Mouse (Mus musculus): Measurements from ENCODE around the gene Lyl1.

The Lyl1 gene

DNA sequence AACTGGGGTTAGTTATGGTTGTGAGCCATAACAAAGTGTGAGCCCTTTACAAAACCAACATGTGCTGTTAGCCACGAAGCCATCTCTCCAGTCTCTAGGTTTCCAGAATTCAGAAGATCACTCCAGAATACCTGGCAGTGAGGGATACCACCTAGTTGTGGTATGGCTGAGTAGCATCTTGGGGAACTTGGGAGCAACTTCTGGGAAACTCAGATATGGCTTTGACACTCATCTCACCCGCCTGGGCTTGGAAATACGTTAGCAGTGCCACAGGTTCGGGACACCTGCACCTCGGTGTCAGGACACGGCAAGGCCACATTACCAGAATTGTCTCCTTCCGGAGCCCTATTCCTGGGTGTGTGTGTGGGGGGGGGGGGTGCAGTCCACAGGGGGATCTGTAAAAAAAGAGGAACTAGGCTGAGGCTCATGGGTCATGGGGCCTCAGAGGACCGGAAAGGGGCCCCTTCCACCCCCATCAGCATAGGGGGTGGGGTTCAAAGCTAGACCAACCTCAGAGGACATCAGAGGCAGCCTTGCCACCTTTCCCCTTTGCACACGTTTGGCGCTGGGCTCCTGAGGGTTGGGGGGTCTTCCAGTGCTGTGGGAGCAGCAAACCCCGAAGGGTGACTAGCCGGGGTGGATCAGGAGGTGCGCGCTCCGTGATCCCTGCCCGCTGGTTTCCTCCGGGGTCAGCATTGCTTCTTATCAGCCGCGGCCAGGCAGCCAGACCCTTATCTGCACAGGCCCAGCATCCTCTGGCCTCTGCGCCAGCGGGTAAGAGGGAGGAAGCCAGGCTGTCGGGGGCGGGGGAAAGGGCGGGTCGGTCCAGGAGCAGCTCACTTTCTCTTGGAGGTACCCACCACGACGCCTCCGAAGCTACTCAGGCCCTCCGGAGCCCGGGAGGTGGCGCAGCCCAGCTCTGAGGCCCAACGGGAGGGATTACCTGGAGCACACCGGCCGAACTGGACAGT, at the start of gene Lyl1:
TSS of gene Lyl1 (plus strand) at position 517 of the 971 bp plus-strand sequence.
- DNase-seq (ENCODE audit: low read depth, low spot score) = no peak

DNA sequence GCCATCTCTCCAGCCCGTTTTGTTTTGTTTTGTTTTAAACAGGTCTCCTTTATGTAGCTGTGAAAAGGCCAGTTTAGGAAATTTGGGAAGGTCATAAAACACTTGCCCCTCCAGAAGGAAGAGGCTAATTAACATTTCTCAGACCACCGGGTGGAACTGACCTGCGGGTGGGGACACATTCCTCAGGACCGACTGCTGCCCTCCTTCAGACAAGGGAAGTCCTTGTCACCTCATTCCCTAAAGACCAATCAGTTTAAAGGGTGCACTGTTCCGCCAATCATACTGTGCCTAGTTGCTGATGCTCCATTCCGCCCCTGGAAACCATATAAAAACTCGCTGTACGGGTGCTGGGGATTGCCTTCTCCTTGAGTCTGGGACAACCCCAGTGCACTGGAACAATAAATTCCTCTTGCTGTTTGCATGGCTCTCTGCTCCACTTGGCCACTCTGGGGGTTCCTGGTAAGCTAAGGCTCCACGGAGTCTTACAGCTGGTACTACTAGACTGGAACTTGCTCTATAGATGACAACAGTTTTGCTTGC, 48.1 kb upstream of the Lyl1 start:
- DNase-seq (ENCODE audit: low read depth, low spot score) = no peak

DNA sequence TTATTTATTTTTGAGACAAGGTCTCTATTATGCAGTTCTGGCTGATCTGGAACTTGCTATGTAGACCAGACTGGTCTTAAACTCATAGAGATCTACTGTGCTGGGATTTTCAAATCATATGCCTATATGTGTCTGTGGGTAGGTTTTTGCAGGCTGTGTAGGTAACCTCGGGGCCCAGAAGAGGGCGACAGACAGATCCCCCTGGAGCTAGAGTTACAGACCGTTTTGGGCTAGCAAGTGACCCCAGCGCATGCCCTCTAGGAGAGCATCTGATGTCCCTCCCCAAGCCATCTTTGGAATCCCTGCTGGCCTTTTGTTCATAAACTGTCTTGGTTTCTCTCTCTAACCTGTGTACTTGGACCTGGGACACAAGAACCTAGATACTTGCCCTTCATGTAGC, 46.7 kb upstream of the Lyl1 start:
- DNase-seq (ENCODE audit: low read depth, low spot score) = no peak

DNA sequence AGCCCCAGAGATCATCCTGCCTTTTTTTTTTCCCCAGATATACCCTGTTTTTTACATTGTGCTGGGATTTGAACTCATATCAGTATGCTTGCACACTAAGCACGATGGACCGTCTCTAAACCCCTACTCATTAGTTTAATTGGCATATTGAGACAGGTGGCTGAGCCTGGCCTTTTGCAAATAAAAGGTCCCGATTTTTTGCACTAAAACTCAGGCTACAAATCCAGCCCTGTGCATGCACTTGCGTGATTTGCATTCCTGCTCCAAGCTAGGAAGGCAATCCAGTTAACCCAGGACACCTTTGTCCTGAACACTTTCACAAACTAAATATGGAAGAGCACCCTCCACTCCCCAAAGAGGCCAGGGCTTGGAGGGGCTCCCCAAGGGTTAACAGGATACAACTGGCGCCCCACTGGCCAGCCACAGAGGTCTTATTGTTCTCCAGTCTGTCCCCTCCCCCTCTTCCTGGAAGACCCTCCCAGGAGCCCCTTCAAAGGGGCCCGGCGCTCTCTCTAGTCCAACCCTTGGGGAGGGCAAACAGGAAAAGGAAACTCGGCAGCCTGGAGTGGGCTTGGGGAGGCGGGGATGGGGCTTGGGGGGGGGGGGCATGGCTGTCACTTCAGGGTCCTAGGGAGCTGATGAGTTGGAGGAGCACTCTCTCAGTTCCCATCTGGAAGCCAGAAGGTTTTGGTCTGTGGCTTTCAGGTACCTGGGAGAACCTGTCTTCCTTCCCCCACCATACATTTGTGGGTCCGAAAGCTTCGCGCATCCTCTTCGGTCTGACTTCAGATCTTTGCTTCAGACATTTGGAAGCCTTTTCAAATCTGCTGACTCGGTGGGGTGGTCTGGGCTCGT, 45.7 kb upstream of the Lyl1 start:
- no peak for DNase-seq (ENCODE audit: low read depth, low spot score)

DNA sequence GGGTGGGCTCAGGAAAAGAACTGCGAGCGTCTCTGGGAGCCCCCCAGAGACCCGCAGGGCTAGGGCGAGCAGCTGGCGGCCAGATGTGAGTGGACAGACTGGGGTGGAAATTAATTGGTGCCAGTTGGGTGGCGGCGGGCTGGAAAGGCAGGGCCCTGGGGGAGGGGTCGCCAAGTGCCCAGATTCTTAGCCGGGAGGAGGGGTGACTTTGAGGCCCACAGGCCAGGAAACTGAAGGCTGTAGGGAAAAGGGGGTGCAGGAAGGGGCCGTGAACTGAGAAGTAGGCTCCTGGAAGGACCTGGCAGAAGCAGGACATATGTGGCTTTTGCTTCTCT, 45.1 kb upstream of the Lyl1 start:
- DNase-seq (ENCODE audit: low read depth, low spot score) = no peak

DNA sequence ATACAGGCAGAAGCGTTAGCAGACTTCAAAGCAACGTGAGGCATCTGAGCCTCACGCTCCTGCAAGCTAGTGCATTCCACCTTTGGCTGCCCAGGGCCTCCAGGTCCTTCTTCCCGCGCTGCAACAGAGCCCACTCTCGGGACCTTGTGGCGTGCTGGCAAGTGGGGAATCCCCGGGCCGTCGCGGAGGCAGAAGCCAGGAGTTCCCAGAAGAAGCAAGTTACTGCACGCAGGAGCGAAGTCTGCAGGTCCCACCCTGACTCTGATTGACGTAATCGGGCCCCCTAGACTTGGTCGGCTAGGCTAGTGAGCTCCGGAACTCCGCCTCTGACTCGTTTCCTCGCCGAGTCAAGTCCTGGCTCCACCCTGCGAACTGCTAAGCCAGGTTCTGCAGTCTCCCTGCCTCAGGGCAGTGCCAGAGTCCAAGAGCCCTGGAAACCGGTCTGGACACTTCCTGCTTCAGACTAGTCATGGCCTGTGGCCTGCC, 44.6 kb upstream of the Lyl1 start:
- no peak for DNase-seq (ENCODE audit: low read depth, low spot score)

GRCm38 (mm10) chr8:84657203-84657602, 44.1 kb upstream of the Lyl1 start:
- DNase-seq (ENCODE audit: low read depth, low spot score) = no peak

- no peak for DNase-seq (ENCODE audit: low read depth, low spot score)
Measured at GRCm38 (mm10) chr8:84657680-84658079, 43.6 kb upstream of the Lyl1 start.

DNA sequence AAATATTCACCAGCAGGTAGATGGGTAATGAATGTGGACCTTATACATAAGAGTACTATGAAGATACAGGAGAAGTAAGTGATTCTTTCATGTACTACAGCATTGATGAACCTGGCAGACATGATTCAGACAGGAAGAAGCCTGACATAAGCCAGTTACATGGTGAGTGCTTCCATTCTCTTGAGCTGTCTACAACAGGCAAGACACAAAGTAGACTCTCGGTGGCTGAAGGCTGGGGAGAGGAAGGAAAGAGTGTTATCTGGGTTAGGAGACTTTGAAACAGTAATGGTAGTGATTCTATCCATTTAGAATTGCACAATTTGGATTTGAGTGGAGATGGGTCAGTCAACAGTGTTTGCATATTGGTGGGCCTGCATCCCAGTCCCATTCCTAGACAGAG, 42.3 kb upstream of the Lyl1 start:
- no peak for DNase-seq (ENCODE audit: low read depth, low spot score)

- no peak for DNase-seq (ENCODE audit: low read depth, low spot score)
Measured at GRCm38 (mm10) chr8:84659936-84660818, 41.1 kb upstream of the Lyl1 start.

- no peak for DNase-seq (ENCODE audit: low read depth, low spot score)
Measured at GRCm38 (mm10) chr8:84660819-84661457, 40.3 kb upstream of the Lyl1 start.

- DNase-seq (ENCODE audit: low read depth, low spot score) = no peak
Measured at GRCm38 (mm10) chr8:84661458-84661871, 39.8 kb upstream of the Lyl1 start.

- no peak for DNase-seq (ENCODE audit: low read depth, low spot score)
Measured at GRCm38 (mm10) chr8:84661961-84662571, 39.2 kb upstream of the Lyl1 start.

DNA sequence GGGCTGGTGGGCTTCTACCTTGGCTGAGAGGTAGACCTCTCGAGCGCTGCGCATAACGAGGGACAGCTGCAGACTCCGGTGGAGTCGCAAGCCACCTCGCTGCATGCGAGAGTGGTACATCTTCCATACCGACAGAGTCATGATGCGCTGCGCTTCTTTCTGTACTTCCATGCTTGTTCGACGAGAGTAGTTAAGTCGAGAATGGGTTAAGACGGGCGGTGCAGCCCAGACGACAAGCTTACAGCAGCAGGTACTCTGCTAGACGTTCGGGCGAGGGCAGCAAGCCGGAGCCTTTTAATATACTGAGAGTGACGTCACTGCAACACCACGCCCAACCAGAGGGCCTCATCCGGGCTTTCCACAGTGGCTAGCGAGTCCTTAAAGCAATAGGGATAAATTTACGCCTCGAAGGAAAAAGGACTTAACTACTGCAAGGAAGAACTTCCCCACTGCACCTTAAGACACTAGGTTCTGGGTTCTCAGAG, 38.6 kb upstream of the Lyl1 start, which contains the start of gene Ier2:
TSS of gene Ier2 (minus strand) at position 272 of the 485 bp plus-strand sequence.
- peak; percentile 92 for DNase-seq (ENCODE audit: low read depth, low spot score)

DNA sequence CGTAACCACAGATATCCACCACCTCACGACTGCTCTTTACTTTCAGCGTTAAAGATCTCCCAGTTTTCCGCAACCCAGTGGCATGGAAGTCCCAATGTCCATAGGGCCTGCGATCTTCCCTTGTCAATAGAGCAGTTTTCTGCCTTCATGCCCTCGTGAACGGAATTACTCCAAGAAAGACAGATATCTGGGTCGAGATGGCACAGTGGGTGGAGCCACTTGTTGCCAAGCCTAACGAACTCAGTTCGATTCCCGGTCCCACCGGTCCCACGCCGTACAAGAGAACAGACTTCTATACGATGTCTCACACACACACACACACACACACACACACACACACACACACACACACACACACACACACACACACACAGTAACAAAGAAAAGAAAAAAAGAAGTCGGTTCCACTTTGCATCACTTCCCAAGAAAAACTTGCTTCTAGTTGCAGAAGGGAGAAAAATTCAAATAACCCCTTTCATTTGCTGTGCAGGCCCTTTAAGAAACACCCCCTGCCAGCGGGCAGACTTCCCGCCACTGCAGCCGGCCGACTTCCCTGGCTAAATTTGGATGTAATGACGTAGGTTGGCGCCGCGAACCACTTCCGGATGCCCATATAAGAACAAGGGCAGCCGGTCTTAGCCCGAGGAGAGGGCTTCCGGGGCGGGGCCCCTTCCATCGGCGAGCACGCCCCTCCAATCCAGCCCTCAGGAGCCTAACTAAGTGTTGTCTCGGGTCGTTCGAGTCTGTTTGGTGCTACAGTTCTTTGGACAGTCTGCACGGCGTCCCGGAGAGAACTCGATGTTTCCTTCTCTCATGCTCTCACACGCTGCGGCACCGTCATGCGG, 37.6 kb upstream of the Lyl1 start:
- DNase-seq (ENCODE audit: low read depth, low spot score) = peak; percentile 92

DNA sequence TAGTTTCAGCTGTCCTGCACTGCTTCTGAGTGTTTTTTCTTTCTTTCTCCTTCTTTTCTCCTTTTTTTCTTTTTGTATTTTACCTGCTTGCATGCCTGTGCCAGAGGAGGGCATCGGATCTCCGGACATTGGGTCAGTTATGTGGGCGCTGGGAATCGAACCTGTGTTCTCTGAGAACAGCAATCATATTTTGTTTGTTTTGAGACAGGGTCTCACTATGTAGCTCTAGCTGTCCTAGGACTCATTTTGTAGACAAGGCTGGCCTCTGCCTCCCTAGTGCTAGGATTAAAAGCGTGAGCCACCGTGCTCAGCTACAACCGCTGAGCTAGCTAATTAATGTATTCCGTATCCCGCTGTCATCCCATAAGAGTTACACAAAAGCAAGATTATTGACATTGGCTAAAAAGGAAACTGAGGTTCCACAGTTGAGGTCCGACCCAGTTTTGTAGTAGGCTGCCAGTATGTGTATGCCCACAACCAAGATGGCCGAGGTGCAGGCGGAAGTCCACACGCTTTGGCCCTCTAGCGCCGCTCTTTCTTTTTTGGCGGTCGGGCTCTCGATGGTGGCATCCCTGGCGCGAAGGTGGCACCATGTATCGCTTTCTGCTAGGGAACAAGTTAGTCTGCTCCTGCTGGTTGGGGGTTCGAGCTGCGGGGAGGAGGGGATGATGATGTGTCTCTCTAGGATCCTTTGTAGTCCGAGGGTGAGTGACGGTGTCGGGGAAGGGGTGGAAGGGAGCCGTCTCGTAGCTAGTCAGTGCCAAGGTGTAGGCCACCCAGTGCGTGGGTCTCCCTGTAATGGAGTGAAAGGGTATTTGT, 36.5 kb upstream of the Lyl1 start:
- DNase-seq (ENCODE audit: low read depth, low spot score) = peak; percentile 78

DNA sequence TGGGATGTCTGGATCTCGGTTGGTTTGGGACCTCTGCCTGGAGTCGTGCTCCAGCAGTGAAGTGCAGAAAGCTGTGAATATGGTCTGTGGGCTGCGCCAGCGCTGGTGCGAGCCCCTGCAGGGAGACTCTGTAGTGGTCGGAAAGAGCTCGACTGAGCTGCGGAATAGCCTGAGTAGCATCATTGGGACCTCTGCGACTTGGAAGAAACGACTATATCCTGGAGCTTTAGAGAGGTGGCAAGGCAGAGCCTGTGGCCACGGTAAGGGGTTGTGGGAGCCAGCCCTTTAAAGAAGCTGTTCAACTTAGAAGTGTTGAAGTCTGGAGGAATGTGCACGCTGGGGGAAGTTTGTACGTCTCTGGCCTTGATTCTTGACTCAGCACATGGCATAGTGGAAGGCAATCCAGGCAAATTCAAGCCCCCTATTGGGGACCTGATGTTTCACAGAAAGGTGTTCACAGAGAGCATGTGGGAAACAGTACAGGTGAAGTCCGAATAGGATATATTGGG, 35.8 kb upstream of the Lyl1 start:
- DNase-seq (ENCODE audit: low read depth, low spot score) = no peak

GRCm38 (mm10) chr8:84668081-84668480, 33.2 kb upstream of the Lyl1 start:
- no peak for DNase-seq (ENCODE audit: low read depth, low spot score)

Measured in retina, postnatal 7 days (tissue).